Mouse (Mus musculus) left cerebral cortex, adult 9 months (tissue): ENCODE measurements around the gene Man1a2.
A peak's percentile ranks its signal among the peaks of the same experiment; 100 is the strongest.

Experiments
- DNase-seq, 2 experiments: peaks; one replicate each; pipeline ENCODE4 v3.0.0; 2022; ENCODE audit warnings: low spot score in 2 of 2

Man1a2 gene

DNA sequence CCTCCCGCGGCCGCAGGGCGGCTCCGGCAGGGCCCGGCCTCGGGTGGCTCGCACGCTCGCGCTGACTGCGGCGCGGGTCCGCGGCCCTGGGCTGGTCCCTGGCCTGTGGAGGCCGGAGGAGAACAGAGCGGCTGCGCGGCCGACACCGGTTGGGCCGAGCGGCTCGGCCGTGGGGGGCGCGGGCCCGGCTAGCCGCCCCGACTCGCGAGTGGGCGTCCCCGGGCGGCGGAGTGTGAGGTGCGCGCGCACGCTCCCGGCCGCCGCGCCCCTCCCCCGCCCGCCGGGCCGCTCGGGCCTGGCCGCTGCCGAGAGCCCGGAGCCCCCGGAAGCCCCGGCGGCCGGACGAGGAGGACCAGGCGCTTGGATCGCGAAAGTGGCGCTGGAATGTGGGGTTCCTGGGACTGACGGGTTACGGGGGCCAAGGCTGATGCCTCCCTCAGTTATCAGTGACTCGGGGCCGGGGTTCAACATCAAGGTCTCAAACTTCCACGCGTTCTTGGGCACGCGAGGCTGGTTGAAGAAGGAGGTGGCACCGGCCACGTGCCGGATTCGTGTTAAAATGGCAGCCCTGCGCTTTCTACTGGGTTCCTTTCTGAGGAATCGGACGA lies 564 bp upstream of the Man1a2 start:
- peak in 1 of 2 experiments; percentile 59 for DNase-seq

- DNase-seq, result no peak
These were observed 898 bp downstream of the Man1a2 start for GRCm38 (mm10) chr3:100684234-100684975.

- no peak for DNase-seq
These were observed 2.5 kb downstream of the Man1a2 start for GRCm38 (mm10) chr3:100682841-100683240.

DNA sequence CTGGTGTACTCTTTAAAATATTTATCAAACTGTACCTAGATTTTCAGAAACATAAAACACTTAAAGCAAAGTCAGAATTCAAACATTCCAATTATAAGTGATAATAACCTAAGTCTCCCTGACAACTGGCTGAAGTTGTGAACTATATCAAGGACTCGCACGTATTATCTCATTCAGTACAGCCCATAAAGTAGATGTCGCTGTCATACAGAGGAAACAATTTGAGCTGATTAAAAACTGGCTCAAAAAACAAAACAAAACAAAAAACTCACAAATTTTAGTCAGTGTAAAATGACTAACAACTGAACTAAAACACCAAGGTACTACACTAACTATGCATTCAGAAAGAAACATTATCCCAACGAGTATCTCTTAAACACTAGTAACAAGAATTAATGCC lies 3.0 kb downstream of the Man1a2 start:
- no peak for DNase-seq

DNA sequence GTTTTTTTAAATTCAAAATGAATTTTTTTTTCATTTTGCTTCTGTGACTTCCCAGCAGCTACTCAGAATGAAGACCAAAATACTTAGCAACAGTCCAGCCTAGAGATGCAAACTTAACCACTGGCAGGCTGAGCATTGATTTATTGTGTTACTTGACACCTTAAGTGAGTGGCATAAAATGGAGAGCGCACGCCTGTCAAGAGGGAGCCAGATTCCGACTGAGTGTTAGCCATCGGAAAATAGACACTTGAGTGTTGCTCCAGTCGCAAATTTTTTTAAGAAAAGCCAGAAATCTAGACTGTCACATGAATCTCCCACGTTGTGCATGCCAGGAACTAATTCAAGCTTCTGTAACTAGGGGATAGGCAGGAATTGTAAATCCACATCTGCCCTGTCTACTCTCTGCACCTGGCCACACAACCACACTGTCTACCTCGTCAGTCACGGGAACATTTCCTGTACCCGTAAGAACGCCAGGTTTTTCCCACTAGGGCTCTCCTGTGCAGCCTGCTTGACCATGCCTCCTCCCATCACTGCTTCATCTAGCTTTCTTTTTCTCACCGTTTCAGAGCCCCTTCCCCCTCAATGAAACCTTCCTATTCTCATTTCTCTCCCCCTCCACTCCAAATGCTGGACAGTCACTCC lies 3.7 kb downstream of the Man1a2 start:
- DNase-seq, result no peak

- no peak for DNase-seq
These were observed 5.1 kb downstream of the Man1a2 start for GRCm38 (mm10) chr3:100680226-100680625.

- no peak for DNase-seq
These were observed 6.2 kb downstream of the Man1a2 start for GRCm38 (mm10) chr3:100678951-100679570.

- DNase-seq, result no peak
These were observed 10.2 kb downstream of the Man1a2 start for GRCm38 (mm10) chr3:100675146-100675545.

DNA sequence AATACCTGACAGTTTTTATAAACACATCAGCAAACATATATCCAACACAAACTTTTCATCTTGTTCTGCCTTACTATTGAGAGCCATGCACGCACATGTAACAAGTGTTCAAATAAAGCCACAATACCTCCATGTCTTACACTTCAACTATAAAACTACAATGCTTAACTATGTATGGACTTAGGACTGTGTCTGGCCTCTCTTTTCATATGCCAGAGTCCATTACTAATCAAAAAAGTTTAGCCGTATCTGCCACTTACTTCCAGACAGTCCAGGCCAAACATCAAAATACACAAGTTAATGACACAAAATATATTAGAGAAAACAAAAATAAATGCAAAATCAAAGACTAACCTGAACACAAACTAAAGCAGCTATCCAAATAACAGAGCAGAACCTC lies 14.9 kb downstream of the Man1a2 start:
- DNase-seq, result no peak

DNA sequence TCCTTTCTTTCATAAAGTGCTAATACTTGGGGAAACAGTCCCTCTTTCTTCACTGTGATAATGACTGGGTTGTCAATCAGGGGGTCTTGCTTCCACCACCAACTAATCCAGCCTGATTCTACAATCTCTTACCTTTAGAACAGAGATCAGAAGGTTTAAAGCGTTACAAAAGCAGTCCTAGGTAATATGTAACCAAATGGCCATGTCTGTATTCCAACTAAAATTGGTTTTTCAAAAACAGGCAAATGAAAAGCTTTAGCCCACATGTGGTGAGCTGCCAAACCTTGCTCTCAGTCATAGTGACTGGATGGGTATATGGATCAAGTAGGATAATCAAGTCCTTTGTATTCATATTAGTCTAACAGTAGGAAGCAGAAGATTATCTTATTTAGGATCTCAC lies 32.0 kb downstream of the Man1a2 start:
- no peak for DNase-seq

DNA sequence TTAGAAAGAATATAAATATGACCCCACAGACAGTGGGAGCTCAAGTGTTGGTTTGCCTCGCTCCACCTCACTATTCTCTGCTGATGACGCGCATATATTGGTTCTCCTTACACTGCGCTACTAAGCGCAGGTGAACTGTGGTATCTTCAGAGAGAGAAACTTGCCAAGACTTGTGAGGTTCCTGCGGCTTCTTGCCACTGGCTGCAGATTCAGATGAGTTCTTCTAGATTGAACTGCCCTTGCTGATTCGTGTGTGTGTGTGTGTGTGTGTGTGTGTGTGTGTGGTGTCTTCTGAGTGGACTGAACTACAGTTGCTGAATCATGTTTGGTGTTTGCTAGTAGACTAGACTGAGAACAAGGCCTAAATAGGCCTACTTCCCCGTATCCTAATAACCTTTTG lies 43.7 kb downstream of the Man1a2 start:
- DNase-seq, result no peak

DNA sequence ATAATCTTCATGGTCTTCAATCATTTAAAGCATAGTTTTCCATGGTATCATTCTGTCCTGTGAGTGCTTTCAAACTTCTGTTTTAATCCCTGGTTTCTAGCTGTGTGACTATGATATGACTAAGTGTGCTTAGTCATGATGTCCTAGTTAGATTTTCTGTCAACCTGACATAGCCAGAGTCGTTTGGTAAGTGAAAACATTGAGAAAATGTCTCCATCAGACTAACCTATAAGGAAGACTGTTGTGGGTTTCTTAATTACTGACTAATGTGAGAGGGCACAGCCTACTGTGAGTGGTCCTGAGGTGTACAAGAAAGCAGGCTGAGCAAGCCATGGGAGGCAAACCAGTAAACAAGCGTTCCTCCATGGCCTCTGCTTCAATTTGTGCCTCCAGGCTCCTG lies 49.0 kb downstream of the Man1a2 start:
- no peak for DNase-seq

DNA sequence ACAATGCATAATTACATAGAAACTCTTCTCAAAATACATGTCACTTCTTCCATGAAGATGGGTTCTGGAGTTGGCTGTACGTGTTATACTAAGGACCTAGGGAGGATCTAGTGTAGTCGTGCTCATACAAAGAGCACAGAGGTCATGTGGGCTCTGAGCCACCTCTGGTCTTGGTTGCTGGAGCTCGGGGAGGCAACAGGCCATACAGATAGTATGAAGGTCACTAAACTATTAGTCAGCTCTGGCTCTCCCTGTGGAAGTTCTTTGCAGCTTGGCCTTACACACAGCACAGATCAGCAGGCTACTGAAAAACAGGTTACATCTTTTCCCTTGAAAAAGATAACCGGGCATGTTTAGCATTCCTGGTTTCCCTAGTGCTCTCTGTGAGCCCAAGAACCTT lies 50.5 kb downstream of the Man1a2 start:
- no peak for DNase-seq

DNA sequence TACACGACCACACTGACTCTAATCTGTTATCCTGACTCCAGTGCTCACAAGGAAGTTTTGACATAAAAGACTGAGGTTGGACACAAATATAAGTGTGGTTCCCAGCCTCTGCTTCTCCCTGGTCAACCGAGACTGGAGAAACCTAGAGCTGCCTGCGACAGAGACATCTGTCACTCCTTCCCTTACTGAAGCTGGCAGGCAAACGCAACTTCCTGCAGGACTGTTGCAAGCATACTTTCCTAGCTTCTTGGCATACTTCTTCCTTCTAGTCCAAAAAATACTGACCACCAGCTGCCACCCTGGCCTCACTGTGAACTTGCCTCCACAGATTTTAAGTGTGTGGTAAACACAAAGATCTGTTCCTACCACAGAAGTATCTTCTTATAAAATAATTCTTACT lies 66.8 kb downstream of the Man1a2 start:
- DNase-seq, result no peak

DNA sequence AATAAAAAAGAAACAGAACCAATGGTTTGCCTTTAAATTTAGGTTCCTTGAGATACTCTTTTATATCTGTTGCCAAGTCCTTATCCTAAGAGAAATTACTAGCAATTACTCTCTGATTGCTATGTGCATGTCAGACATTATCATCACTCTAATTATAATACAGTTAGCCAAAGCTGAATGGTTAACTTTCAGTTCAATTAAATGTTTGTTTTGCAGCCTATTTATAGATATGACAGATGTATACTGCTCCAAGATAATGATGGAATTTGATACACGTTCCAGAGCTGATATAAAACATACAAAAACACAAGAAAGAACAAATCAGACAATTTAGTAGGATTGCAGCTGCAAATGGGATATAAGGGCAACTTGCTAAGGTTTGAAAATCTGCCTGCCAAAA lies 74.4 kb downstream of the Man1a2 start:
- no peak for DNase-seq

- no peak for DNase-seq
These were observed 80.8 kb downstream of the Man1a2 start for GRCm38 (mm10) chr3:100604539-100604938.

DNA sequence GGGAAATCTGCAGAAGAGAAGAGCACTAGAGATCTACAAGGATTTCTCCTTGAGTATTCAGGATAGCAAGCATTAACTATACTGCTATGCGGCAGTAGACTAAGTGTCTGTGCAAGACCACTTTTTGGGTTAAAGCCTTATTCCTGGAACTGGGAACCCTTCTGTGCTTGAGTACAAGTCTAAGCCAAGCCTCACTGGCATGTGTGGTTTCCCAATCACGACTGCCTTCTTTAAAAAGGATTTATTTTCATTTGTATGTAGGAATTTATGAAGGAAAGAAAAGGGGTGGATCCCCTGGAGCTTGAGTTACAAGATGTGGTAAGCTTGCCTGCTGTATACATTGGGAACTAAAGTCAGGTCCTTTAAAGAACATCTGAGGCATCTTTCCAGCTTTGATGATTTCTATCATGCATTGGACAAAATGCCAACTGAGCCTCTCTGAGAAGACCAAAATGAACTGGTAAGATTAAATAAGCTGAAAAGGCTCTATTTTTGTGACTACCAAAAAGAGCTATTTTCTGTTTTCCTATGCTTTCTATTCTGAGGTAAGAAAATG lies 86.0 kb downstream of the Man1a2 start:
- no peak for DNase-seq

- no peak for DNase-seq
These were observed 94.2 kb downstream of the Man1a2 start for GRCm38 (mm10) chr3:100591053-100591452.

DNA sequence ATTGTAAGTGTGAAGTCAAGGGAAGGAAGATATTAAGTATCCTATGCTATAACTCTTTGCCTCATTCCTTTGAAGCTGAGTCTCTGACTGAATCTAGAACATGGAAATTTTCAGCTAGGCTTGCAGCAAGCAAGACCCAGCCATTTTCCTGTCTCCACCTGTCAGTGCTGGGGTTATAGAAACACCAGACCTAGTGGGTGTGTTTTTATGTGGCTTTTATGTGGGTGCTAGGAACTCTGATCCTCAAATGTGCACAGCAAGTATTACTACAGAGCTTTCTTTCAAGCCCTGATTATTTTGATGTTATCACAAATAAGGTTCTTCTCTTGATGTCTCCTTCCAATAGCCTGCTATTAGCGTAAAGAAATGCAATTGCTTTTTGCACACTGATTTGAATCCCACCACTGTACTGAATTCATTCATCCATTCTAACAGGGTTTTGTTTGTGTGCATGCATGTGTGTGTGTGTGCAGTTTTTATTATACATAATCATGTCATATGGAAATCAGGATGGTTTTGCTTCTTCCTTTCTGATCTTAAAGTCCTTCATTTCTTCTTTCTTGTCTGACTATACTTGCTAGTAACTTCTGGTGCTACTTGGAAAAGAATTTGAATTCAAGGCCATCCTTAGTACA lies 102.5 kb downstream of the Man1a2 start:
- no peak for DNase-seq

- peak in 1 of 2 experiments; percentile 30 for DNase-seq
These were observed 112.6 kb downstream of the Man1a2 start for GRCm38 (mm10) chr3:100572571-100573183.
